Mouse (Mus musculus) MEL (cell line): ENCODE data around the gene Mapkap1.

Source experiments
- CHD2 ChIP-seq: IDR thresholded peaks from 2 replicates; pipeline ENCODE4 v1.6.1; 2011; ENCODE audit warnings: low read length, improper control_type of control experiment
- CTCF ChIP-seq, 3 experiments: IDR thresholded peaks in 2 of 3; conservative IDR thresholded peaks in 1 of 3; 2 replicates each; pipeline ENCODE4 v1.5.1; 2011 to 2012; ENCODE audit warnings: low read length in 3 of 3, low read depth in 2 of 3, mild to moderate bottlenecking in 2 of 3, improper control_type of control experiment in 1 of 3, inconsistent platforms in 1 of 3, mixed read lengths in 1 of 3, moderate library complexity in 1 of 3; ENCODE audit not compliant: control insufficient read depth in 1 of 3, insufficient read depth in 1 of 3, poor library complexity in 1 of 3, severe bottlenecking in 1 of 3
- EP300 ChIP-seq, 2 experiments: IDR thresholded peaks; 2 replicates each; pipeline ENCODE4 v1.6.1; 2011; ENCODE audit warnings: improper control_type of control experiment in 2 of 2, low read length in 2 of 2, low read depth in 1 of 2, mild to moderate bottlenecking in 1 of 2
- MXI1 ChIP-seq: IDR thresholded peaks from 2 replicates; pipeline ENCODE4 v1.6.1; 2011; ENCODE audit warnings: mild to moderate bottlenecking, low read depth, low read length, improper control_type of control experiment
- TCF12 ChIP-seq: IDR thresholded peaks from 2 replicates; pipeline ENCODE4 v1.6.1; 2014; ENCODE audit warnings: low read depth, mild to moderate bottlenecking, inconsistent platforms, low read length, improper control_type of control experiment, moderate library complexity
- USF2 ChIP-seq, 2 experiments: IDR thresholded peaks; 2 replicates each; pipeline ENCODE4 v1.6.1; 2011 to 2012; ENCODE audit warnings: improper control_type of control experiment in 2 of 2, low read length in 2 of 2, borderline replicate concordance in 1 of 2, inconsistent platforms in 1 of 2, low read depth in 1 of 2, mild to moderate bottlenecking in 1 of 2; ENCODE audit not compliant: insufficient read depth in 1 of 2
- ZNF384 ChIP-seq: IDR thresholded peaks from 2 replicates; pipeline ENCODE4 v1.6.1; 2012; ENCODE audit warnings: low read depth, mild to moderate bottlenecking, inconsistent platforms, low read length, improper control_type of control experiment

- TF ChIP-seq CHD2 (no peak), CTCF (IDR thresholded peaks at IDR 0.05 in 2 of 3, conservative IDR thresholded peaks at IDR 0.05 in 1 of 3; ENCODE audit: control insufficient read depth in 1 of 3, insufficient read depth in 1 of 3, low read depth in 2 of 3, low read length in 3 of 3, poor library complexity in 1 of 3, severe bottlenecking in 1 of 3) (no peak), MXI1 (no peak), USF2 (IDR thresholded peaks at IDR 0.05; ENCODE audit: borderline replicate concordance in 1 of 2, insufficient read depth in 1 of 2, low read depth in 1 of 2, low read length in 2 of 2) (no peak), TCF12 (no peak), ZNF384 (no peak), EP300 (IDR thresholded peaks at IDR 0.05; ENCODE audit: low read depth in 1 of 2, low read length in 2 of 2) (no peak)
These were observed 76.0 kb downstream of the Mapkap1 start for GRCm38 (mm10) chr2:34482531-34482930.
